Mouse (Mus musculus) R1 (cell line): ENCODE measurements around the gene Mon2.
A peak's percentile ranks its signal among the peaks of the same experiment; 100 is the strongest.

Source experiments
- DNase-seq: peaks from one replicate; pipeline ENCODE4 v3.0.0-alpha.2; 2018; ENCODE audit warnings: low read depth, low spot score

The Mon2 gene

GRCm38 (mm10) chr10:122963463-122964240, 112.7 kb downstream of the Mon2 start:
- DNase-seq = no peak

- no peak for DNase-seq
Measured at GRCm38 (mm10) chr10:122962651-122963050, 113.7 kb downstream of the Mon2 start.

- DNase-seq = no peak
Measured at GRCm38 (mm10) chr10:122961494-122961893, 114.8 kb downstream of the Mon2 start.

- no peak for DNase-seq
Measured at GRCm38 (mm10) chr10:122960738-122961137, 115.6 kb downstream of the Mon2 start.

- DNase-seq = peak; percentile 31
Measured at GRCm38 (mm10) chr10:122960216-122960615, 116.1 kb downstream of the Mon2 start.

- DNase-seq = no peak
Measured at GRCm38 (mm10) chr10:122958699-122959098, 117.6 kb downstream of the Mon2 start.

GRCm38 (mm10) chr10:122957918-122958317, 118.4 kb downstream of the Mon2 start:
- DNase-seq = no peak

- DNase-seq = no peak
Measured at GRCm38 (mm10) chr10:122953576-122953975, 122.7 kb downstream of the Mon2 start.

- no peak for DNase-seq
Measured at GRCm38 (mm10) chr10:122950966-122951365, 125.3 kb downstream of the Mon2 start.

GRCm38 (mm10) chr10:122944888-122945287, 131.4 kb downstream of the Mon2 start:
- no peak for DNase-seq

GRCm38 (mm10) chr10:122943824-122944223, 132.5 kb downstream of the Mon2 start:
- DNase-seq = no peak

- peak; percentile 52 for DNase-seq
Measured at GRCm38 (mm10) chr10:122942771-122943170, 133.5 kb downstream of the Mon2 start.
